ENCODE assay signal across 8 mouse cellular contexts in the genomic region with DNA sequence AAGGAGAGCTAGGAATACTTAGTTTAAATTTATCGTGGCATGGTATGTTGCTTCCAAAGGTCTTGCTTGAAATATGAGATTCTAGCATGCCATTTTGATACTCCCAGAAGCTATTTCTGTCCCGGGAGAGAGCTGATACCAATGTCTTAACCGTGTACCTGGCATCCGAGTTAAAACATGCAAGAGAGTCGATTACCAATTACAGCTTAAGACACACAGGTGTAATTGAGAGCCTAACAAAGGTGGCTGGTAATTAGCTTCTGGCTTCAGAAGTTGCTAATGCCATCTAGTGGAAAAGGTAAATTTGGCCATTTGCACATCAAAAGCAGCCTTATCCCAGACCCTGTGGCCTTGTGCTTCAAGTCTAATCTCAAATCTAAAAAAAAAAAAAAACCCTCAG.
DNase-seq lines count a peak whose midpoint lies in the region; ATAC-seq and TF ChIP-seq lines count a peak whose summit lies in the region.

No protein-coding gene starts in this region.

- TF ChIP-seq CTCF in hindbrain, postnatal 0 days (IDR thresholded peaks at IDR 0.05; ENCODE audit: low read depth): peak; percentile 52

- peak overlapping the region; percentile 70; the same call in 1 of the 2 replicates for H3K27ac ChIP-seq in hindbrain, embryonic 14.5 days
- no peak overlapping the region for H3K27ac ChIP-seq in hindbrain, embryonic 11.5 days (ENCODE audit: low read depth, low read length)
- H3K27ac ChIP-seq in midbrain, embryonic 11.5 days (ENCODE audit: low read depth, low read length): no peak overlapping the region
- H3K27ac ChIP-seq in midbrain, embryonic 10.5 days (replicated peaks): no peak overlapping the region
- no peak overlapping the region for H3K27ac ChIP-seq in hindbrain, postnatal 0 days

- H3K9ac ChIP-seq in hindbrain, embryonic 14.5 days: no peak overlapping the region
- no peak overlapping the region for H3K9ac ChIP-seq in hindbrain, embryonic 11.5 days (ENCODE audit: low read depth, low read length)
- no peak overlapping the region for H3K9ac ChIP-seq in midbrain, embryonic 11.5 days (ENCODE audit: low read length)
- H3K9ac ChIP-seq in hindbrain, postnatal 0 days (replicated peaks; ENCODE audit: low read length): no peak overlapping the region

- peak overlapping the region; percentile 45 for H3K4me2 ChIP-seq in hindbrain, embryonic 14.5 days (replicated peaks)
- no peak overlapping the region for H3K4me2 ChIP-seq in hindbrain, embryonic 11.5 days (replicated peaks; ENCODE audit: low read depth, low read length)
- H3K4me2 ChIP-seq in midbrain, embryonic 11.5 days: no peak overlapping the region
- peak overlapping the region; percentile 46 for H3K4me2 ChIP-seq in hindbrain, postnatal 0 days (ENCODE audit: low read depth, low read length)

- H3K36me3 ChIP-seq in hindbrain, embryonic 14.5 days (replicated peaks; ENCODE audit: control insufficient read depth, insufficient read depth): no peaks in the 10 kb centered on the region
- H3K36me3 ChIP-seq in hindbrain, embryonic 11.5 days (ENCODE audit: control insufficient read depth, insufficient read depth, low read length): no peaks in the 10 kb centered on the region
- H3K36me3 ChIP-seq in midbrain, embryonic 11.5 days (ENCODE audit: control insufficient read depth, insufficient read depth, low read length): no peaks in the 10 kb centered on the region
- no peaks in the 10 kb centered on the region for H3K36me3 ChIP-seq in midbrain, embryonic 10.5 days
- no peaks in the 10 kb centered on the region for H3K36me3 ChIP-seq in hindbrain, postnatal 0 days (ENCODE audit: insufficient read depth, low read length)

- no peak for ATAC-seq in hindbrain, embryonic 14.5 days (ENCODE audit: low FRiP score)
- ATAC-seq in hindbrain, embryonic 11.5 days (ENCODE audit: low FRiP score): no peak
- no peak for ATAC-seq in midbrain, embryonic 11.5 days (ENCODE audit: low FRiP score)
- no peak for ATAC-seq in hindbrain, postnatal 0 days

- no peaks in the 10 kb centered on the region for H3K27me3 ChIP-seq in hindbrain, embryonic 14.5 days (ENCODE audit: control insufficient read depth, insufficient read depth, low read length)
- no peaks in the 10 kb centered on the region for H3K27me3 ChIP-seq in hindbrain, embryonic 11.5 days (ENCODE audit: control insufficient read depth, insufficient read depth, low read length)
- H3K27me3 ChIP-seq in midbrain, embryonic 11.5 days (ENCODE audit: control insufficient read depth, insufficient read depth, low read length): no peaks in the 10 kb centered on the region
- H3K27me3 ChIP-seq in midbrain, embryonic 10.5 days (ENCODE audit: low read depth, poor library complexity, severe bottlenecking): no peaks in the 10 kb centered on the region
- no peaks in the 10 kb centered on the region for H3K27me3 ChIP-seq in hindbrain, postnatal 0 days (ENCODE audit: insufficient read depth, low read length)

- DNase-seq in cerebellum, postnatal 14 days: peak; percentile 6 to 35
- DNase-seq in cerebellum, postnatal 25 days: no peak
- peak; percentile 63 for DNase-seq in hindbrain, embryonic 14.5 days (ENCODE audit: low spot score)
- no peak for DNase-seq in hindbrain, embryonic 11.5 days (ENCODE audit: low spot score)
- peak; percentile 83 for DNase-seq in midbrain, embryonic 11.5 days (ENCODE audit: low spot score, missing footprints)
- DNase-seq in midbrain, embryonic 10.5 days (ENCODE audit: low spot score): no peak
- DNase-seq in hindbrain, postnatal 0 days (ENCODE audit: low spot score): peak; percentile 66
- no peak for DNase-seq in urinary bladder, postnatal 36 days (ENCODE audit: low spot score in 2 of 2)

- WGBS in hindbrain, embryonic 14.5 days: 43% methylated on average over 5 of the region's 5 CpGs
- WGBS in hindbrain, embryonic 11.5 days: 53% methylated on average over 5 of the region's 5 CpGs
- 64% methylated on average over 5 of the region's 5 CpGs for WGBS in midbrain, embryonic 11.5 days
- WGBS in midbrain, embryonic 10.5 days: 61% methylated on average over 5 of the region's 5 CpGs
- WGBS in hindbrain, postnatal 0 days: 40% methylated on average over 5 of the region's 5 CpGs

- no peaks in the 10 kb centered on the region for H3K9me3 ChIP-seq in hindbrain, embryonic 14.5 days (ENCODE audit: control insufficient read depth, low read length)
- H3K9me3 ChIP-seq in hindbrain, embryonic 11.5 days (ENCODE audit: control insufficient read depth, low read length): no peaks in the 10 kb centered on the region
- H3K9me3 ChIP-seq in midbrain, embryonic 11.5 days (ENCODE audit: control insufficient read depth, low read length): no peaks in the 10 kb centered on the region
- no peaks in the 10 kb centered on the region for H3K9me3 ChIP-seq in midbrain, embryonic 10.5 days (replicated peaks)
- no peaks in the 10 kb centered on the region for H3K9me3 ChIP-seq in hindbrain, postnatal 0 days (ENCODE audit: low read length)

- no peak overlapping the region for H3K4me3 ChIP-seq in hindbrain, embryonic 14.5 days (replicated peaks; ENCODE audit: low read length)
- no peak overlapping the region for H3K4me3 ChIP-seq in hindbrain, embryonic 11.5 days (ENCODE audit: low read depth, low read length)
- H3K4me3 ChIP-seq in midbrain, embryonic 11.5 days (ENCODE audit: low read depth, low read length): no peak overlapping the region
- H3K4me3 ChIP-seq in midbrain, embryonic 10.5 days: no peak overlapping the region
- H3K4me3 ChIP-seq in hindbrain, postnatal 0 days (ENCODE audit: low read length): peak overlapping the region; percentile 8; the same call in 1 of the 2 replicates

- peaks cover 10% of the 10 kb centered on the region for H3K4me1 ChIP-seq in hindbrain, embryonic 14.5 days (replicated peaks; ENCODE audit: control insufficient read depth, insufficient read depth, low read length)
- H3K4me1 ChIP-seq in hindbrain, embryonic 11.5 days (replicated peaks; ENCODE audit: control insufficient read depth, insufficient read depth, low read length): no peaks in the 10 kb centered on the region
- H3K4me1 ChIP-seq in midbrain, embryonic 11.5 days (ENCODE audit: control insufficient read depth, insufficient read depth, low read length): no peaks in the 10 kb centered on the region
- H3K4me1 ChIP-seq in midbrain, embryonic 10.5 days: no peaks in the 10 kb centered on the region
- peaks cover 4% of the 10 kb centered on the region; the same call in 1 of the 2 replicates for H3K4me1 ChIP-seq in hindbrain, postnatal 0 days (ENCODE audit: insufficient read depth, low read length)

Comparison
In these comparisons a context has a peak if more than half of its experiments do, and no peak if none do; other contexts are left out.
1. DNase-seq: peak in cerebellum, postnatal 14 days (2 of 2), hindbrain, embryonic 14.5 days (single experiment), midbrain, embryonic 11.5 days (single experiment) and hindbrain, postnatal 0 days (single experiment); none in cerebellum, postnatal 25 days (0 of 2), hindbrain, embryonic 11.5 days (single experiment), midbrain, embryonic 10.5 days (single experiment) and urinary bladder, postnatal 36 days (0 of 2).
2. H3K4me2 ChIP-seq: peak in hindbrain, embryonic 14.5 days (single experiment) and hindbrain, postnatal 0 days (single experiment); none in hindbrain, embryonic 11.5 days (single experiment) and midbrain, embryonic 11.5 days (single experiment).